Mouse (Mus musculus) right cerebral cortex, adult 2 months (tissue): ENCODE results near the gene Ascl5.
A peak's percentile ranks its signal among the peaks of the same experiment; 100 is the strongest.

ENCODE experiments used
- DNase-seq, 2 experiments: peaks; one replicate each; pipeline ENCODE4 v3.0.0; 2021 to 2022; ENCODE audit warnings: low spot score in 2 of 2

The Ascl5 gene

DNA sequence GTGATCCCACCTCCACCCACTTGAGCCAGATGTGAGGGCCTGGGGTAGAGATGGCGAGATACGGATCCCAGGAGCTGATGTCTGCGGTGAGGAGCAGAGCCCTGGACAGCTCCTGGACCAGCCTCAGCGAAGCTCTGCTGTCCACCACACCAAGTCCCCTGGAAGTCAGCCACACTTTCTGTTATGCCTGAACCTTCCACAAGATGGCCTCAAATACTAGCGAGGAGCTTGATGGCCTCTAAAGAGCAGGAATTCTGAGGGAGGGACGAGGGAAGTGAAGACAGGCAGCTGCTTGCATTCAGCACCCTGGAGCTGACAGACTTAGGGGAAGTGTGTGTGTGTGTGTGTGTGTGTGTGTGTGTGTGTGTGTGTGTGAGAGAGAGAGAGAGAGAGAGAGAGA, 861 bp downstream of the Ascl5 start:
- DNase-seq: peak; percentile 80 to 85

DNA sequence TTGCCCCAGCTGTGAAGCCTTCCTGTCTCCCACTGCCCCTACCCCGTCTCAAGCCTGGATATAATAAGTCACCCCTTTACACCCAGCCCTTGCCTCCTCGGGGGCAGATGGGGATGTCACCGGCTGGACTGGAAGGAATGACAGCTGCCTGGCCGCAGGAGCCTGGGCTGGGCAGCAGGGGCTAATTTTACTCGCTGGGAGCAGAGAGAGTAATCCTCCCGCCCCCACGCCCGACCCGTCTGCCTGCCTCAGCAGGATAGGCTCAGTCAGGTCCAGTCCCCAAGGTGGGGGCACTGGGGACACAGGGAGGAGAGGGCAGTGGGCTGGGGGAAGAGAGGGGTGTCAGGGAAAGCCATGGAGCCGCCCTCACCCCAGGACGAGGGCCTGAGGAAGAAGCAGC, 1.9 kb downstream of the Ascl5 start, which contains the start of gene Cacna1s:
TSS of gene Cacna1s (plus strand) at position 204 of the 400 bp plus-strand sequence.
- DNase-seq: no peak

DNA sequence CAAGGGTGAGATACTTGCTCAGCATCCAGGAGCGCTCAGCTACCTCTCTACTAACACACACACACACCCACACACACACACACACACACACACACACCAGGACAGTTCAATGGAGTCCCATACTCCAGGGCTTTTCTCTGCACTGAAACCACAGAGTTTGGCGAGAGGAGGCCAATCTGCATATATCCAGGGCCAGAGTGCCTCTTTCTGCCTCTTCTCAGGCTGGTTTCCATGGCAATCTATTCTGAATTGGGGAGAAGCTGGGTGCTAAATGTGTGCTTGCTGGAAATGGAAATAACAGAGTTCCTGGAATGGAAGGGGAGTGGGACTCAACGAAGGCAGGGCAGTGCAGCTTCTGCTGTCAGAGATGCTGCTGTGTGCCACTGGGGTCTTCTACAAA, 5.2 kb downstream of the Ascl5 start:
- DNase-seq: peak; percentile 68 to 78

DNA sequence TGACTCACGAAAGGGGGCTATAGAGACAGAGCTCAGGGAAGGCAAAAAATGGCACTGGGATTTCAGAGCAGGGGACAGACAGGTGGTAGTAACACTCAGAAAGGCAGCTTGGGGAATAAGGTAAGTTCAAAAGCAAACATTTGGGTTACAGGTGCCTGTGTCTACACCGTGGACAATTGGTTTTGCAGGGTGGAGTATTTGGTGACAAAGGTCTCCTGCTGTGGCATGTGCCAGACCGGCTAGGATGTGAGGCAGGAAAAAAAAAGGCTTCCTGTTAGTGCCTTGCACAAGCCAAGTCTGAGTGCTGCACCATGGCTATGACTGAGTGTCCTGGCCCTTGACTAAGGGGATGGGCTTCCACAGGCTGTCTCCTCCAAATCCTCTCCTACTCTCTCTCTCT, 8.0 kb downstream of the Ascl5 start:
- no peak for DNase-seq

DNA sequence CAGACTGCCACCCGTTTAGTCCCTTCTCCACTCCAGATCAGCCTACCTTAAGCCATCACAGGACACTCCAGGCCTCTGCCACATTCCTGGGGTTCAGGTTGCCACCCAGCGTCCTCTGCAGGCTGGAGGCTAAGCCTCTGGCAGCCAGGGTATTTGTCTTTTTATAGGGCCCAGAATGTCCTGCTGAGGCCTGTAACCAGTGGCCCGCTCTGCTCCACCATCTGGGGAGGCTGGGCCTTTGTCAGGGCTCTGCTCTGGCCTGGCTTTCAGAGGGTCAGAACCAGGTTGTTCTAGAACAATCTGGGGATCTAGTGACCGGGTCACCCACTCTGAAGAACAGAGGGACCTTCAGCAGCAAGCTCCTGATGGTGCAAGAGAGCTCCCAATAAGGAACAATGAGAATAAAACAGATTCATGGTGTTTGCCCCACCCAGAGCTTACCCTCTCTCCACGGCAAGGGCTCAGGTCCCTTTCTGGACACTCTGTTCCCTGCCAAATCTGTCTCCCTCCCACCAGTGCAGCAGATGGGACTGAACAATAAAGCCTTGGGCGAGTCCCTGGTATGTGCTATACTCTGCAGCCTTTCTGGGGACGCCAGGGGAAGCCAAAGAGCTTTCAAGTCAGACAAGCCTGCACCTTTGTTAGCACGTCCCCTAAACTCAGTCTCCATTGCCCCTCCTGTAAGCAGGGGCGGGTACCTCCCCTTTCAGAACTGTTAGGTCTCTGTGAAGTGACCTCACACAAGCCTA, 10.6 kb downstream of the Ascl5 start:
- peak; percentile 92 for DNase-seq

DNA sequence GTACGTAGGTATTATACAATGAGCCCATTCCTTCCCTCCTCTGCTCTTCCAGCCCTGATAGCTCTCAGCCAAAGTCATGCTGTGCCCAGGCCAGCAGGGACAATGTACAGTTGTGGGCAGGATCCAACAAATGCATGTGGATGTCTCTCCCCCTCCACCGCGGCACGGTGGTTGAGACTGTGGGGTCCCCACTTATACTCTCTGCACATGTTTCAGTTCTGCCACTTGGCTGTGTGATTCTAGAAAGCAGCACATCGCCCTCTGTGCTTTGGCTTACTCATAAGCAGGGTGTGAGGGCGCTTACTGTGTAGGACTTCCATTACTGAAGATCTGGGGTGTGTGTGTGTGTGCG, 11.2 kb downstream of the Ascl5 start:
- no peak for DNase-seq

DNA sequence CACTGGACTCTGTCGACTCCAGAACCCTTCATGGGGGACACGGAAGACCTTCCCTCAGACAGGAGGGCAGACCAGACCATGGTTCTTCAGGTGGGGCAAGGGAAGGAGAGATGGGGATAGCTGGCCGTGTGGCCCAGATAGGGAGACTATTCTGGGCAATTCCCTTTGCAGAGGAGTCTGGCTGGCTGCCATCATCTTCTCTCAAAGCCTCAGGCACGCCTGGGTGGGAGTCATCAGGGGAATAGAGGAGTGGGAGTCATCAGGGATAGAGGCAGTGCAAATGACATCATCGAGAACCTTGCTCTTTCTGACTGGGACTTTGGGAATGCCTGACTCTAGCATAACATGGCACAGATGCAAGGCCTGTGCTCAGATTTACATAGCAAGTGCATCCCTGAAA, 13.4 kb downstream of the Ascl5 start:
- DNase-seq: peak; percentile 61 to 64

DNA sequence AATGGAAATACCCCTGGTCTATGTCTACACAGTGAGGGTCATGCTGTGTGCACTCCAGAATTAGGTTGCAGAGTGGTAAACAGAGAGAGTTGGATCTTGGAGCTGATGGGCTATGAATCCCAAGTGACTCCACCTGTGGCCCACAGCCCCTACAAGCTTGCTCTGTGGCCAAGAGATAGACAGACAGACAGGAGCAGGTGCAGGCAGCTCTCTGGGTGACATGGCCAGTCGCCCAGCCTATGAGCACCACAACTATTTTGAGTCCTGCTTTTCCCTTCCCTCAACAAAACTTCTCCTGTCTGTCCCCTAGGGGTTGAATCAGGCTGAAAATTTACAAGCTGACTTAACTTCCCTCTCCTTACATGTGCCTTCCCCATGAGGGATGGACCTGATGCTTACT, 16.0 kb downstream of the Ascl5 start:
- no peak for DNase-seq

DNA sequence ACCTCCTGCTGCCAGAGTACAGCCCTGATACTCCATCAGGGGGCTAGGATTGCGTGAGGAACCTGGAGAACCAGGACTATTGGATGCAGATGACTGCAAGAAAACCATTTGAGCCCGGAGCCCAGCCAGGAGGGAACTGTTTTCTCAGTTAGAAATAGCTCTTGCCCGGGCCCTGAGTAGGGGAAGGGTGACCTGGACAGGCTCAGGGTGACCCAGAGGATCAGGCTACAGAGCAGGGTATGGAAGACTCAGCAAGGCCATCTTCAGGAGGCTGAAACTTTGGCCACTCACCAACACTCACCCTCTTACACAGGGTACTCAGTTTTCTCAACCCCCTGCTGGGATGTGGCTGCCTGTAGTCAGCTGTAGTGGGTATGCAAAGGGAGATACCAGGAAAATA, 17.0 kb downstream of the Ascl5 start:
- DNase-seq: no peak

DNA sequence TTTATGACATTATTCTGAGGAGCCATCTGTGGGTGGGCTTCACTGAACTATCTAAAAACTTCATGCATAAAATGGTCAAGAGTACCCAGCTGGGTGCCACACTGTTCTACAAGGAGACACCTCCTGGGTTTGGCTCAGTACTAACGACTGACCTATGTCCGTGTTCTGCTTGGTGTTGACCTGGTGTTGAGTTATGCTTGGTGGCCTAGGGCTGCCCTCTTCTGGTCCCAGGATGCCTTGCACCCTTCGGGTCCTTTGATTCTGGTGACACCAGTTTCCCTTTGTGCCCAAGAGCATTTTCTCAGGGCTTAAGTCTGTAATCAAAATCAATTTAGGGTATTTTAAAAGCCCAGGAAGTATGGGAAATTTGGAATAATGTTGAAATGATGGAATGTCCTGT, 25.5 kb downstream of the Ascl5 start:
- DNase-seq: peak in 1 of 2 experiments; percentile 61

DNA sequence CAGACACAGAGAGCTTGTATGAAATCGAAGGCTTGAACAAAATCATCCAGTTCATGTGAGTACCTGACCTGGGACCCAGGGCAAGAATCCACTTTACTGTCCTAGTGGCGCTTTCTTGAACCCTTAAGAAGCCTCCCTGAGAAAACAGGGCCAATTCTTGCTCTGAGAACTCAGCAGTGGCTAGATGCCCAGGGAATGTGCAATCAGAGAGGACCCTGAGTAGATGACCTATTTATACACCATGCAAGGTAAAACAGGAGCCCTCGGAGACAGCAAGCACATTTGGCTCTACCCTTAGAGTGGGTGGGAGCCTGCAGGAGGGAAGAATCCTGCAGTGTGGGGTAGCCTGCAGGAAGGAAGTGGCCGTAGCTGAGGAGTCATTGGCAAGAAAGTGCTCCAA, 27.1 kb downstream of the Ascl5 start:
- DNase-seq: no peak

DNA sequence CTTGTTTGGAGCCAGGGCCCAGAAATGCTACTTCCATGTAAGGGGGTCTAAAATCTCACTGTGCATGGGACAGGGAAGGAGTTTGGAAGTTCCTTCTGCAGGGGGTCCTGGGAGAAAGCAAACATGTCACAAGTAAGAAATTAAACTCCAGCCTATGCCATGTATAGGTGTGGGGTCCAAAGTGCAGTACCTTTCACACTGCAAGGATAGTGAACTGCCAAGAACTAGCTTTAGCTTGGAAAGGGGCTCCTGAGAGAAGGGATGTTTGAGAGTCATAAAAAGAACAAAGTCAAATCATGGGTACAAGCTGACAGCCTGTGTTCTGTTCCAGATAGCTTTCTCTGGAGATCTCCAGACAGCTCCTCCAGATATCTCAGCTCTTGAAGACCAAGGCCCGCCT, 30.6 kb downstream of the Ascl5 start:
- no peak for DNase-seq

DNA sequence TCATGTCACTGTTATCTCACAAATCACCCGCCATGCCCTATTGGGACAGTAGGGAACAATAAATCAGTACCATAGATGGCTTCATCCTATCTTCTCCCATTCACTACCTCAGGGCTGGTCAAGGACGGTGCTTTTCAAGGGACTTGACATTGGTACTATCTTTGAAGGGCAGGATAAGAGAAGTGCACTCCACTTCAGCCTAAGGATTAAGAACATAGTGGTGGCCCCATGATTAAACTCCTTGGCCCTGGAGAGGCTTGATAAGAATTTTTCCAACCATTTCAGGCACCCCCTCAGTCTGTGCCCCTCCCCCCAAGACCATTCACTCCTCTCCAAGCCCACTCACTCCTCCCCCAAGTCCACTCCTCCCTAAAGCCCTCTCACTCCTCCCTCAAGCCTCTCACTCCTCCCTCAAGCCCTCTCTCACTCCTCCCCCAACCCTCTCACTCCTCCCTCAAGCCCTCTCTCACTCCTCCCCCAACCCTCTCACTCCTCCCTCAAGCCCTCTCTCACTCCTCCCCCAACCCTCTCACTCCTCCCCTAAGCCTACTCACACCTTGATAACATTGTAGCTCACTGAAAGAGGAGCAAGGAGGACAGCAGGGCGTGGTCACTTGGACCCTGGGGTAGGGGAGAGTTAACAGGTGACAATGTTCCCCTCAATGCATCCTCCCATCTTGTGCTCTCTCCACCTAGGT, 35.5 kb downstream of the Ascl5 start:
- DNase-seq: no peak

DNA sequence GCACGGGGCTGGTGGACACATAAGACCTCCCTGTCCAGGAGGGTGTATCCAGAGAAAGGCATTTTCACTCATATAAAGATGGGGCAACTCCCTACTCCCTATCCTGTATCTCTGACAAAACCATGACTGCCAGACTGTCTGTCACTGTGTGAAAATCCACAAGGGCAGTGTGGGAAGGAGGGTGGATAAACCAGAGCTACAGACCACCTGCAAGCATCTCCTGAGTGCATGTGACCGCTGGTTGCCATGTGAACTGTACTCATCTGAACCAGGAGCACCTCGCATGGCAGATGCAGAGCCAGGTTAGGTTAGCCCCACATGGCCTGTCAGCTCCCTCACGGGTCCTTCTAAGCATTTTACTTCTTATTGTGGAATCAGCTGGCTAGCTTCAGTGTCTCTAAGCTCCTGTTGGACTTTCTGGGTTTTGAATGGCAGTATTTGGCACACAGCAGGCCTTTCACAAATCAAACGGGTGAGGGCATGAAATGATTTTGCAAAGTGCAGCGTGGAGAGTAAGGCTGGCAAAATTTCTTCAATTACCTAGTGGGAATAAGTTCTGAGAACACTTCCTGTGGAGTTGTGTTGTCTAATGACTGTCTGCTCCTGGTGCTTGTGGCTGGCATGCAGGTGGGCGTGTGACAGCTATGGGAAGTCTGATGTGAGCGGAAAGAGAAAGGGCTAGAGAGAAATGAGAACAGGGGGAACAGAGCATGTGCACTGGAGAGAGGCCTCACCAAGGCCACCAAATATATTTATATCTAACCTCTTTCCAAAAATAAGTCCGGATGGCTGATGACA, 39.0 kb downstream of the Ascl5 start:
- DNase-seq: peak; percentile 48 to 57

DNA sequence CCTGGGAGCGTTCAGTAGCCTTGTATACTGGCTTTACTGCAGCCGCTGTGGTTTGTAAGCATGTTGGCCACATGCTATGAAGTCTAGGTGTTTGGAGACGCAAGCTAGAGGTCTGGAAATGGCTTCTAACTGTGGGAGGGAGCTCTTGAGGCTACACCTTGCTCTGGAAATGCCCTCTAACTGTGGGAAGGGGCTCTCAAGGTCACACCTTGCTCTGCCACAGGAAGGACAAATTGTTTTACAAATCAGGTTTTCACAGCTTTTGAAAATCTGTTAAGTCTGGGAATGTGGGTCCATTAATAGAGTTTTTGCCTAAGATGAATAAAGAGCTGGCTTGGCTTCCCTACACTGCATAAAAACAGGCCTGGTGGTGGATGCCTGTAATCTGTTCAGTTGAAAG, 43.1 kb downstream of the Ascl5 start:
- DNase-seq: no peak

DNA sequence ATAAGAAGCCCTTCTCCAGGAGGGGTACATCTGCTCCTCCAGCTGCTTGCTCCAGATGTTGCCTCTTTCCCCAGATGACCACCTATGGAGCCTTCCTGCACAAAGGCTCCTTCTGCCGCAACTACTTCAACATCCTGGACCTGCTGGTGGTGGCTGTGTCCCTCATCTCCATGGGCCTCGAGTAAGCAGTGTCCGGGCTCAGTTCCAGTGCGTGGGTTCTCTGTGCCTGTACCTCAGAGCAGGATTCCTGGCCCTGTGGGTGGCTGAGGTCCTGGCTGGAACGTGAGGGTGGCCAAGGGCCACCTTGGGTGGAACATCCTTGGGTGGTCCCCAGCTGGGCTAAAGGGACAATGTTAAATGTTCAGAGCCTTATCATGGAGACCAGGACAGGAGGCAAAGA, 44.2 kb downstream of the Ascl5 start:
- DNase-seq: no peak
